Mouse (Mus musculus) intestine, embryonic 16.5 days (tissue): ENCODE results near the gene Zfp986. TPM values are rescaled to one million over a fixed set of nuclear protein-coding genes. Genes with fewer than 3 reads are reported as not detected.
"Not testable (repeated sequence)": the region's sequence is repeated elsewhere in the genome, so short reads cannot be mapped to it uniquely, and the experiment has no call there.

Source experiments
- ATAC-seq: fragments of 200-750 bp; cut with Nextera tagmentation; 2 replicates; pipeline ENCODE4 v1.8.0; 2017; ENCODE audit warnings: moderate TSS enrichment, moderate library complexity
- H3K27ac ChIP-seq: fragments of 300-500 bp; sonication (generic); 2 replicates; pipeline ENCODE4 v1.5.1; 2014; ENCODE audit warnings: mild to moderate bottlenecking, low read length
- H3K27me3 ChIP-seq: fragments of 300-500 bp; sonication (generic); replicated peaks from 2 replicates; pipeline ENCODE4 v1.6.1; 2014; ENCODE audit warnings: low read length, control low read depth, mixed read lengths; ENCODE audit not compliant: control insufficient read depth, insufficient read depth
- H3K36me3 ChIP-seq: fragments of 300-500 bp; sonication (generic); 2 replicates; pipeline ENCODE4 v1.6.1; 2014; ENCODE audit warnings: low read length, control low read depth; ENCODE audit not compliant: control insufficient read depth, insufficient read depth
- H3K4me1 ChIP-seq: fragments of 300-500 bp; sonication (generic); 2 replicates; pipeline ENCODE4 v1.6.1; 2014; ENCODE audit warnings: low read length, control low read depth, mixed read lengths; ENCODE audit not compliant: control insufficient read depth, insufficient read depth
- H3K4me2 ChIP-seq: fragments of 300-500 bp; sonication (generic); 2 replicates; pipeline ENCODE4 v1.6.1; 2014; ENCODE audit warnings: low read depth, low read length, control low read depth
- H3K4me3 ChIP-seq: fragments of 300-500 bp; sonication (generic); 2 replicates; pipeline ENCODE4 v1.5.1; 2014; ENCODE audit warnings: mild to moderate bottlenecking, low read length
- H3K9ac ChIP-seq: fragments of 300-500 bp; sonication (generic); 2 replicates; pipeline ENCODE4 v1.6.1; 2014; ENCODE audit warnings: low read depth, low read length
- H3K9me3 ChIP-seq: fragments of 300-500 bp; sonication (generic); 2 replicates; pipeline ENCODE4 v1.6.1; 2016; ENCODE audit warnings: low read length, control low read depth; ENCODE audit not compliant: control insufficient read depth
- WGBS: fragments of 180-500 bp; shearing (Covaris S2); extraction: QIAGEN DNeasy Blood & Tissue Kit; methylation state at CpG from one replicate; pipeline ENCODE4 v1.1.7; 2014; 5-methylcytosine and 5-hydroxymethylcytosine counted together
- polyA plus RNA-seq: library from polyadenylated mRNA; unstranded; fragments of >200 nt; fragmentation: Nextera tagmentation; extraction: Ambion mirVana; gene quantifications from 2 replicates; pipeline ENCODE4 v1.2.1, GENCODE M21; 2015

Gene Zfp986
- polyA plus RNA-seq, 1 experiment from 2014 or later, result not detected

- not testable (repeated sequence) for H3K9me3 ChIP-seq, H3K4me2 ChIP-seq, H3K4me1 ChIP-seq, H3K4me3 ChIP-seq, ATAC-seq, H3K36me3 ChIP-seq, H3K9ac ChIP-seq, H3K27me3 ChIP-seq, H3K27ac ChIP-seq
- 62% methylated on average over 6 of the region's 9 CpGs for WGBS
These were observed 17.2 kb upstream of the Zfp986 start for GRCm38 (mm10) chr4:145851421-145851820.

- H3K4me1 ChIP-seq, H3K27ac ChIP-seq, H3K4me3 ChIP-seq, ATAC-seq, H3K9ac ChIP-seq, H3K27me3 ChIP-seq, H3K9me3 ChIP-seq, H3K36me3 ChIP-seq, H3K4me2 ChIP-seq: not testable (repeated sequence)
- 83% methylated on average over 5 of the region's 8 CpGs for WGBS
These were observed 4.7 kb upstream of the Zfp986 start for GRCm38 (mm10) chr4:145863872-145864271.

Other genes starting within 250 kb of the Zfp986 start
- not detected in 2 replicates for gene Zfp980, start 198.1 kb upstream of the Zfp986 start, polyA plus RNA-seq
- 0.38 and 0.64 TPM in 2 replicates for gene Zfp987, start 228.5 kb downstream of the Zfp986 start, polyA plus RNA-seq